Mouse (Mus musculus) forebrain, embryonic 16.5 days (tissue): Measurements from ENCODE around the gene Proz. TPM values are rescaled to one million over a fixed set of nuclear protein-coding genes. Genes with fewer than 3 reads are reported as not detected.

Experiments
- ATAC-seq: fragments of 200-750 bp; cut with Nextera tagmentation; 2 replicates; pipeline ENCODE4 v1.8.0; 2017; ENCODE audit warnings: mild to moderate bottlenecking, moderate library complexity
- H3K27ac ChIP-seq: fragments of 300-500 bp; sonication (generic); 2 replicates; pipeline ENCODE4 v1.5.1; 2014; ENCODE audit warnings: low read length, control low read depth
- H3K27me3 ChIP-seq: fragments of 300-500 bp; sonication (generic); replicated peaks from 2 replicates; pipeline ENCODE4 v1.6.1; 2014; ENCODE audit warnings: low read length; ENCODE audit not compliant: control insufficient read depth, insufficient read depth
- H3K36me3 ChIP-seq: fragments of 300-500 bp; sonication (generic); 2 replicates; pipeline ENCODE4 v1.6.1; 2014; ENCODE audit not compliant: control insufficient read depth, insufficient read depth
- H3K4me1 ChIP-seq: fragments of 300-500 bp; sonication (generic); replicated peaks from 2 replicates; pipeline ENCODE4 v1.6.1; 2014; ENCODE audit warnings: low read length; ENCODE audit not compliant: control insufficient read depth, insufficient read depth
- H3K4me2 ChIP-seq: fragments of 300-500 bp; sonication (generic); 2 replicates; pipeline ENCODE4 v1.6.1; 2014; ENCODE audit warnings: mild to moderate bottlenecking, low read length, control low read depth
- H3K4me3 ChIP-seq: fragments of 300-500 bp; sonication (generic); replicated peaks from 2 replicates; pipeline ENCODE4 v1.5.1; 2014; ENCODE audit warnings: mild to moderate bottlenecking, low read length, control low read depth
- H3K9ac ChIP-seq: fragments of 300-500 bp; sonication (generic); replicated peaks from 2 replicates; pipeline ENCODE4 v1.6.1; 2014; ENCODE audit warnings: low read depth, low read length, control low read depth
- H3K9me3 ChIP-seq: fragments of 300-500 bp; sonication (generic); 2 replicates; pipeline ENCODE4 v1.6.1; 2016; ENCODE audit warnings: low read length; ENCODE audit not compliant: control insufficient read depth
- WGBS: fragments of 180-500 bp; shearing (Covaris S2); extraction: QIAGEN DNeasy Blood & Tissue Kit; methylation state at CpG from one replicate; pipeline ENCODE4 v1.1.7; 2014; 5-methylcytosine and 5-hydroxymethylcytosine counted together
- polyA plus RNA-seq: library from polyadenylated mRNA; unstranded; fragments of >200 nt; fragmentation: Nextera tagmentation; extraction: Ambion mirVana; gene quantifications from 2 replicates; pipeline ENCODE4 v1.2.1, GENCODE M21; 2015

The Proz gene
- 1.7 and 2.2 TPM in 2 replicates for polyA plus RNA-seq

GRCm38 (mm10) chr8:13060441-13061150 is at the start of gene Proz:
TSS of gene Proz (plus strand) at chr8:13060914.
- Histone ChIP-seq H3K36me3 (no peaks in the 10 kb centered on the region), H3K9ac (no peak within 1 kb of the TSS), H3K4me3 (no peak within 1 kb of the TSS), H3K27ac (no peak within 1 kb of the TSS), H3K27me3 (no peaks in the 10 kb centered on the region), H3K4me2 (no peak within 1 kb of the TSS), H3K9me3 (no peaks in the 10 kb centered on the region), H3K4me1 (no peaks in the 10 kb centered on the region)
- 81% methylated on average over 17 of the region's 17 CpGs for WGBS
- ATAC-seq, result no peak

GRCm38 (mm10) chr8:13019560-13019959 is 41.2 kb upstream of the Proz start:
- no peak for ATAC-seq
- Histone ChIP-seq H3K27me3 (no peaks in the 10 kb centered on the region), H3K36me3 (peaks cover 37% of the 10 kb centered on the region), H3K4me2 (no peak overlapping the region), H3K9me3 (no peaks in the 10 kb centered on the region), H3K4me3 (no peak overlapping the region), H3K9ac (no peak overlapping the region), H3K4me1 (no peaks in the 10 kb centered on the region), H3K27ac (no peak overlapping the region)
- 71% methylated on average over 4 of the region's 4 CpGs for WGBS

GRCm38 (mm10) chr8:13021830-13022229 is 38.9 kb upstream of the Proz start:
- Histone ChIP-seq H3K9ac (no peak overlapping the region), H3K36me3 (peaks cover 25% of the 10 kb centered on the region), H3K4me2 (no peak overlapping the region), H3K27me3 (no peaks in the 10 kb centered on the region), H3K9me3 (no peaks in the 10 kb centered on the region), H3K27ac (no peak overlapping the region), H3K4me1 (no peaks in the 10 kb centered on the region), H3K4me3 (no peak overlapping the region)
- no peak for ATAC-seq
- WGBS, result 91% methylated on average over 8 of the region's 8 CpGs

GRCm38 (mm10) chr8:13025487-13026224 is 35.1 kb upstream of the Proz start, which contains the start of gene F7:
TSS of gene F7 (plus strand) at chr8:13026034.
- Histone ChIP-seq H3K9ac (no peak within 1 kb of the TSS), H3K4me2 (no peak within 1 kb of the TSS), H3K27me3 (no peaks in the 10 kb centered on the region), H3K9me3 (no peaks in the 10 kb centered on the region), H3K27ac (no peak within 1 kb of the TSS), H3K4me3 (no peak within 1 kb of the TSS), H3K36me3 (peaks cover 1% of the 10 kb centered on the region; the same call in 1 of the 2 replicates), H3K4me1 (no peaks in the 10 kb centered on the region)
- no peak for ATAC-seq
- 73% methylated on average over 10 of the region's 10 CpGs for WGBS

- ATAC-seq, result no peak
- H3K4me2 ChIP-seq, result no peak overlapping the region
- no peaks in the 10 kb centered on the region for H3K4me1 ChIP-seq
- no peak overlapping the region for H3K9ac ChIP-seq
- H3K9me3 ChIP-seq, result no peaks in the 10 kb centered on the region
- WGBS, result 90% methylated on average over 5 of the region's 5 CpGs
- no peaks in the 10 kb centered on the region for H3K36me3 ChIP-seq
- H3K4me3 ChIP-seq, result no peak overlapping the region
- H3K27ac ChIP-seq, result no peak overlapping the region
- H3K27me3 ChIP-seq, result no peaks in the 10 kb centered on the region
These were observed 33.1 kb upstream of the Proz start for GRCm38 (mm10) chr8:13027615-13028014.

- Histone ChIP-seq H3K9me3 (no peaks in the 10 kb centered on the region), H3K27ac (no peak overlapping the region), H3K4me2 (no peak overlapping the region), H3K9ac (no peak overlapping the region), H3K36me3 (no peaks in the 10 kb centered on the region), H3K27me3 (no peaks in the 10 kb centered on the region), H3K4me3 (no peak overlapping the region), H3K4me1 (no peaks in the 10 kb centered on the region)
- 75% methylated on average over 5 of the region's 5 CpGs for WGBS
- ATAC-seq, result no peak
These were observed 32.2 kb upstream of the Proz start for GRCm38 (mm10) chr8:13028482-13028881.

- H3K27ac ChIP-seq, result no peak overlapping the region
- peaks cover 5% of the 10 kb centered on the region; the same call in 1 of the 2 replicates for H3K4me1 ChIP-seq
- no peaks in the 10 kb centered on the region for H3K27me3 ChIP-seq
- H3K4me3 ChIP-seq, result no peak overlapping the region
- H3K4me2 ChIP-seq, result no peak overlapping the region
- peak; percentile 69 for ATAC-seq
- 67% methylated on average over 10 of the region's 10 CpGs for WGBS
- no peak overlapping the region for H3K9ac ChIP-seq
- no peaks in the 10 kb centered on the region for H3K36me3 ChIP-seq
- no peaks in the 10 kb centered on the region for H3K9me3 ChIP-seq
These were observed 24.3 kb upstream of the Proz start for GRCm38 (mm10) chr8:13036346-13036812.

GRCm38 (mm10) chr8:13037015-13037414 is 23.7 kb upstream of the Proz start, which contains the start of gene F10:
TSS of gene F10 (plus strand) at chr8:13037308.
- Histone ChIP-seq H3K9ac (no peak within 1 kb of the TSS), H3K4me1 (peaks cover 5% of the 10 kb centered on the region; the same call in 1 of the 2 replicates), H3K9me3 (no peaks in the 10 kb centered on the region), H3K4me2 (no peak within 1 kb of the TSS), H3K27me3 (no peaks in the 10 kb centered on the region), H3K27ac (no peak within 1 kb of the TSS), H3K36me3 (no peaks in the 10 kb centered on the region), H3K4me3 (no peak within 1 kb of the TSS)
- WGBS, result 79% methylated on average over 7 of the region's 7 CpGs
- peak; percentile 18; the same call in 1 of the 2 replicates for ATAC-seq

GRCm38 (mm10) chr8:13037569-13037968 is 23.1 kb upstream of the Proz start:
- Histone ChIP-seq H3K36me3 (no peaks in the 10 kb centered on the region), H3K27ac (no peak overlapping the region), H3K27me3 (no peaks in the 10 kb centered on the region), H3K4me2 (no peak overlapping the region), H3K9ac (no peak overlapping the region), H3K9me3 (no peaks in the 10 kb centered on the region), H3K4me1 (peaks cover 5% of the 10 kb centered on the region; the same call in 1 of the 2 replicates), H3K4me3 (no peak overlapping the region)
- 56% methylated on average over 5 of the region's 5 CpGs for WGBS
- ATAC-seq, result no peak
